Mouse (Mus musculus): ENCODE measurements around the gene Vav3. TPM values are rescaled to one million over a fixed set of nuclear protein-coding genes. Genes with fewer than 3 reads are reported as not detected.
"Not testable (repeated sequence)": the region's sequence is repeated elsewhere in the genome, so short reads cannot be mapped to it uniquely, and the experiment has no call there.

Gene Vav3
- total RNA-seq, 2 experiments from 2014 or later, result 7.0 to 8.1 TPM

DNA sequence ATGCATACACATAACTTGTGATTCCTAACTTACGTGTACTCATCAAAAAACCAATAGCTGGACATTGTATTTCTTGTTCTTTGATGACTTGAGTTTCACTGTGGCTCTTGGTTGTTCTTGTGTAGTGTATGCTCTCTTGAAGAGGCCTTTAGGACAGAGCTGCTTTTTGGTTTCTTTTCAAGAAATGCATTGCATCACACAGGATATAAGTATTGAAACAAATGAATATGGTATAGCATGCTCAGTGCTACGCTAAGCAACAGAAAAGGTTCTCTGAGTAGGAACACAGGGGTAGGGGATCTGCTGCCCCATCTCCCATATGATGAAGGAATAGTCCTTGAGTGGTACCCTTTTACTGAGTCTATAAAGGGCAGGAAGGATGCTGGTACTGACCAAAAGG lies 98.1 kb downstream of the Vav3 start:
- no peak for DNase-seq (ENCODE audit: low spot score in 2 of 2)

DNA sequence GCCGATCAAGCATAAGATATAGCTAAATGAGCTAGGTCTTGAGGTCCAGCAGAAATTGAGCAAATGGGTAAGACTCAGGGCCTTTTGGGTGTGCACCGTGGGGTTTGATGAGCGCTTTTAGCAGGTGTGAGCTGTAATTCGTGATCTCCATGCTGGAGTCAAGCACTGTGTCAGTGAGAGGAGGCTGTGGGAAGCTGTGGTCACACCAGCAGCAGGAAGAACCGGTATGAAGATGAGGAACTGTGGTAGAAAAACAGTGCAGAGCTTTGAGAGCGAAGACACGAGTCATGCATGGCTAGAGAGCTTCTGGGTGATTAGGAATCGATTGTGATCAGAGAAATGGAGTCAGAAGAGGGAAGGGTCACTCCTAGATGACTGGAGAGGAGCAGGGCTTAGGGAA lies 98.8 kb downstream of the Vav3 start:
- DNase-seq (ENCODE audit: low spot score in 2 of 2), result no peak

DNA sequence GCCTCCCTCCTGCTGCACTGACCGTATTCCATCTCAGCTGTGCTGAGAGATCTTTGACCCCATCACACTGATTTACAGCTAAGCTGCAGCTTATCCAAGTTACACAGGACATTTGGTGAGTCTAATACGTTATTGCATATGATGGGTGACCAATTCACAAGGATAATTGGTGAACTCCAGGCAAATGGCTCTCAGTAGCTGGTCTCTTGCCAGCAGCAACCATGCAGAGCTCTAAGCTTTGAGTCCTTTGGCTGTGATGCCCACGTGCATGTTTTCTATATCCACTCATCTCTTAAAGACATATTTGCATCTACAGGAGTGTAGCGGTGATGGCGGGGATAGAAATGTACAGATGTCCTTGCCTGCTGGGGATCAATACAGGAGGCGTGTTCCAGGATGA lies 99.5 kb downstream of the Vav3 start:
- no peak for DNase-seq (ENCODE audit: low spot score in 2 of 2)

DNA sequence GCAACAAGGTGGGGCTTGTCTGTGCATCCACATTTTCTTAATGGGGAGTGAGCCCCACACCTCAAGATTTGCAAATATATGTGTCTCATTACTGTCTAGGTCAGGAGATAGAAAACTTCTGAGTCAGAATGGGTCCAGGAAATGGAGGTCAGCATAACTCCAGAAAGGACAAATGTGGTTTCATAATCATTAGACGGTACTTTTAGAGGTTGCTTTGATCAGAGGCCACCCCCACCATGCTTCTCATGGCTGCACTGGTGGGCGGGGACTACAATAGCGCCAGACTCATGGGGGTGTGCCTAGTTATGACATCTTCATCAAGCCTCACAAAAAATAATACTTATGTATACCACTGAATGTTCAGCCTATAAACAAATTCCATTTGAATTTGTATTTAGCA lies 103.6 kb downstream of the Vav3 start:
- DNase-seq (ENCODE audit: low spot score in 2 of 2), result no peak

DNA sequence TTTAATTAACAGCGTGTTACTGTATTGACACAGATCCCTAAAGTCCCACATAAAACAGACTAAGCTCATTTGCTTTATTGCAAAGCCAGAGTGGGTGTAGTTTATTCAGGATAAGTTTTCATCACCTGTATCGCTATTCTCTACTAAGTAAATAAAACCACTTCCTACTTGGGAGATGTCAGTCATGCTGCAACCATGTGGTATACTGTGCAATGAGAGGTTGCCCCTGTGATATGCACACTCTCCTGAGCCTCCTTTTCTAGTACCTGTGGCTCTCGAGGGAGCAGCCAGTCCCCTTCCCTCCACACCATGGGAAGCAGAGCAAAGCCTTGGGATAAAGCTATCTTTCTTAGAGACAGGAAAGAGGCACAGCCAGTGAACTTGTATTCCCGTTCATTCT lies 106.5 kb downstream of the Vav3 start:
- DNase-seq (ENCODE audit: low spot score in 2 of 2), result no peak

DNA sequence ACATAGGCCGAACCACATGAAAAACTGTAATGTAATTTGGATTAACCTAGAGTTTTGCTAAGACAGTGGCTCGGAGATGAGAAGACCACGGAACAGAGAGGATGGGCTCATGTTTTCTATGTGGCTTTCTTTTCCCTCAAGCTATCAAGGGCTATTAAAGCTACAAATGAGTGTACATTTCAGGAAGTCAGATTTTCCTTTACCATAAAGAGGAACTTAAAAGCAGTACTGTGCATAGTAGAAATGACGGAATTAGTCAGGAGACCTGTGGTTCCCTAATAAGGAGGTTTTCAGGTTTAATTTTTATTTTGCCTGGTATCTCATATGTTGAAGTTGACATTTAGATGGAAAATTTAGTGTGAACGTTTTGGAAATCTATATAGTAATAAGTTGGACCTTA lies 107.8 kb downstream of the Vav3 start:
- not testable (repeated sequence) for DNase-seq (ENCODE audit: low spot score in 2 of 2)

DNA sequence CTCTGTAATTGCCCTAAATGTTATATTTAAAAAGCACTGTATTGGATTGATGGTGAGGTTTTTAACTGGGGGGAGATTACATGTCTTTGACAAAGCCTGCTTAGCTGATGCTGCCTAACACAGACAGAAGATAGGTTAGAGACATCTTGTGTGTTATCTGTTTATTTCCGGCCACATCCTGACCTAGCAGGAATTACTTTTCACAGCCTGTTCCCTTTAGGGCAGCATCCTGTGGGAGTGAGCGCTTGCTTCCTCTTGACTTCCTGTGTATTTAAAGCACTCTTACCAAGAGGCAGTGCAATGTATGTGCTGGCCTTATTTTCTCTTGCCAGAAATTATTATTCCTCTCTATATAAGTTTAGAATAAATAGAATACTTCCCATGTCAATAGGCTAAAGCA lies 111.5 kb downstream of the Vav3 start:
- no peak for DNase-seq (ENCODE audit: low spot score in 2 of 2)

DNA sequence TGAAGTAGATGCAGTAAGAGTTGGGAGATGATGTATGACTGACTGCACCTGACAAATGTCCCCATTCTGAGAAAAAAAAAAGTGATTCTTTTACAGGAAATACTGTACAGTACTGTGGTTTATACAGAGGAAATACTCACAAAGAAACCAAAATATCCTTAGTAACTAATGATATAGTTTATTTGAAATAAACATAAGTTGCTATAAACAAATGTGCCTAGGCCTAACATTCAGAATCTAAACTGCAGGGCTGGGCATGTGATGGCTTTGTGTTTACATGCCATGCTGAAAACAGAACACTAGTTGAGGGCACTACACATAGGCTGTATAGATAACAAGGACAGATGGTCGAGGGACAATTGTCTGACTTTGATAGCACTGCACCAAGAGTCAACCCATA lies 114.2 kb downstream of the Vav3 start:
- no peak for DNase-seq (ENCODE audit: low spot score in 2 of 2)

DNA sequence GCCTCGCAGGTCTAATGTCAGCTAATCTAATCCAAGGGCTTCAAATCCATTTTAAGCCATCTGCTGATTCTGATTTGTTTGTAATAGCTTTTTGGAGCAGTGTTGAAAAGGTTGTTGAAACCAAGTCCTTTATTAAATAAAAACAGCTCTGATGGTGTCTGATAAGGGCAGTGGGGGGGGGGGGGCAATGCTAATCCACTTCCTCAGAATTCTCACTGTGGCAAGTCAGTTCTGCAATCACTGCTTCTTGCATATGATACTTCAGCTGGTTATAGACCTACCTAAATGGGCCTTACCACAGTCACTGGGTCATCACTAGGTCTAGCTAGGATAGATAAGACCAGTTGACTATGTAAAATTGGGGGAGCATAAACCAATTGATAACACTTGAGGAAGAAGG lies 115.9 kb downstream of the Vav3 start:
- DNase-seq (ENCODE audit: low spot score in 2 of 2), result no peak

DNA sequence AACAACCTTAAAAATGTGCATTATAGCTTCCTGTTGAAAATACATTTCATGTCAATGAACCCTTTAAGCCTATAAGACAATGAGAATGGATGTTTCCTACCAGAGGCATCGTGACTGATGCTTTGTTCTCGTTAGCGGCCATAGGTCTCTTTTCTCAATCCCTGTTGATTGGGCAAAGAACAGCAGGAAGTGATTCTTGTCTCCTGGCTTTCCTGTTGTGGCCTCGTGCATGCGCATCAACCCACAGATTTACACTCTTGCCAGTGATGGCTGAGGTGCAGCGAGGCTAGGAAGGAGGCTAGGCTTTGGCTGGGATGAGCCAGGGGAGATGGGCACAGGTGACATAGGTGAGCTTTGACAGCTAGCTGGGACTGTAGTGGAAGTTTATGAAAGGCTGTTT lies 123.2 kb downstream of the Vav3 start:
- DNase-seq (ENCODE audit: low spot score in 2 of 2), result no peak

DNA sequence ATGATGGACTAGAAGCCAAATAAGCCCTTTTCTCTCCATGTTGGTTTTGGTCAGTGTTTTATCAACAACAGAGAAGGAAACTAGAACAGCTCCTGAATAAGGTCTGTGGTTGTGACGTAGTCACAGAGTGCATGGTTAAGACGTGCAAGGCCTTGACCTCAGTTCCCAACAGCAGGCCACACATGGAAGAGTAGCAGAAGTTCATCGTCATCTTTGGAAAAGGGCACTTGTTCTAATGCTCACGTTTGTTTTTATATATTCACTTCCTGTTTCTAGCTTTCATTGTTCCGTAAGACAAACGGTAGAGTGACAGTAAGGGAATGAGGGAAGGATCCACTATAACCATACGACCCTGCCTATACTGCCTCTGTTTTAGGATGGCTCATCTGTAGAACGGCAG lies 124.1 kb downstream of the Vav3 start:
- no peak for DNase-seq (ENCODE audit: low spot score in 2 of 2)

DNA sequence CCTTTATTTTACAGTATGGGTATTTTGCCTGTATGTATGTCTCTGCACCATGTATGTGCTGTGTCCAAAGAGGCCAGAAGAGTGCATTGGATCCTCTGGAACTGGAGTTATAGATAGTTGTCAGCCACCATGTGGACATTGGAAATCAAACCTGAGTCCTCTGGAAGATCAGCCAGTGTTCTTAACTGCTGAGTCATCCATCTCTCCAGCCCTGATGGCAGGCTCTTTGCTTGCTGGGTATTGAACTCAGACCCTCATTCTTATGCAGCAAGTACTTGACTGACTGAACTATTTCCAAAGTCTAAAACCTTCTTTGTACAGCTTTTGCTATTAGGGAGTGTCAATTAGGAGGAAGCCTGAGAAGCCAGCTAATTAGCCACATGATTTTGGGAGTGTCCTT lies 126.1 kb downstream of the Vav3 start:
- no peak for DNase-seq (ENCODE audit: low spot score in 2 of 2)

DNA sequence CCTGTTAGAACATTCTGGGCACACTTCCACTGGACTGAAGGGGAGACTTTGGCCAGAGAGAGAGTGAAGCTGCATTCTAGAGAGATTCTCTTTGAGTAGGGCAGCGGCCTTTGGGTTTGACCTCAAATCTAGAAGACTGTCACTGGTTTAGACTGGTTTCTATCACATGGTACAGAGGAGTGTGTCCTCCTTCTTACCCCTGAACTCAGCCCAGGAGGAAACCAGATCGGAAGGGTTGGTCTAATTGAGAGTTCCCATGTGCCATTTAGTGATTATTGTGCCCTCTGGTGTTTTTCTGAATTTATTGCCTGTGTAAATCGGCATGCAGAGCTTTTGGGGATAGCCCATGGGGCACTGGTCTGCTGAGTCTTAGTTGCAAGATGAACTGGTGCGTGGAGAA lies 126.8 kb downstream of the Vav3 start:
- DNase-seq (ENCODE audit: low spot score in 2 of 2), result no peak

DNA sequence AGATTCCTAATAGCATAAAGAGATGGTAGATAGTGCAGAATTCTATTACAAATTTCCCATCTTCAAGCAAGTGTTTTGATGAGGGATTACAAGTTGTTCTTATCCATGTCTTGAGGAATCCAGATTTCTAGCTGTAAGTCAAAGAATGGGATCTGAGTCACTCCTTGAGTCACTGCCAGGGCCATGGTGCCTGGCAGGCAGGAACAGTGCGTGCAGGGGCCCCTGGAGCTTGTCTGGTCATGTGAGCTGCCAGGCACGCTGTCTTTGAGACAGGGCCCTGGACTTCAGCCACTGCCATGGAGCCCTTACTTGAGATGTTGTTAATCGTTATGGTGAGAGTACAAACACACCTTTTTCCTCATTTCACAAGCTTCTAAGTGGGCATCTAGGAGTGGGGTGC lies 129.0 kb downstream of the Vav3 start:
- no peak for DNase-seq (ENCODE audit: low spot score in 2 of 2)

DNA sequence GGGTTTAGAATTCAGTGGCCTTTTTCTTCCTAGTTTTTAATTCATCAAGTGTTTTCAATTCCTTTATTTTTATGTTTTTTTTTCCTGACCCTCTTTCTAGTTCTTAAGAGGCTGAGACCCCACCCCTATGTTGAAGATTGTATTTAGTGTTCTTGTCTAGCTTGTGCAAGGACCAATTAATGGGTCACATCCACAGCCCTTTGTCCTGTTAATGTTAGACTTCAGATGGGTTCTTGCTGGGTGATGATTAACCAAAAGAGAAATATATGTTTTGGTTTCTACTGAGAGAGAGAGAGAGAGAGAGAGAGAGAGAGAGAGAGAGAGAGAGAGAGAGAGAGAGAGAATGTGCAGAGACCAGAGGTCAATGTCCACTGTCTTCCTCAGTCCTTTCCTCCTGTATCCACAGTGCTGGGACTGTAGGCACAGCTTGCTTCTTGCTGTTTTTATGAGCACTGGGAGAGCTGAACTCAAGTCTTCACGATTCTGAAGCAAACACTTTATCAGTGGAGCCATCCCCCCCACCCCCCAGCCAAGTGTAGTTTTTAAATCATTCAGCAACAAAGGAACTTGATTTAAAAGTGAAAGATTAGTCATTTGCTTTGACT lies 130.3 kb downstream of the Vav3 start:
- DNase-seq (ENCODE audit: low spot score in 2 of 2), result no peak

DNA sequence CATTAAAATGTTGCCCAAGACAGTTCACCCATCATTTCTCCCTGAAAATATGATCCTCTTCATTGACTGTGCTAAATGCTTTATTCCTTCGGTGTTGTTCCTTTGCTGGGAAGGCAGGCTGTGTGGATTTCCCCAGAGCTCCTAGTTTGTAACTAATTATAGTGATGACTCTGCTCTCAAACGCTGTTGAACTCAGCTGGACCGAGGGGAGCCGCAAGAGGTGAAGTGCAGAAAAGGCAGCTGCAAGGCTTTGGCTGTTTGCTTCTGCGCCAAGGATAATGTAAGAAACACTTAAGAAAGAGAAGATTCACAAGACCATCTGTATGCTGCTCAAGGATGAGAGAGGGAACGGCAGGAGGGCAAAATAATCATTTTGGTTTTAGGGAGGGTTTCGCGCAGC lies 136.1 kb downstream of the Vav3 start:
- no peak for DNase-seq (ENCODE audit: low spot score in 2 of 2)

DNA sequence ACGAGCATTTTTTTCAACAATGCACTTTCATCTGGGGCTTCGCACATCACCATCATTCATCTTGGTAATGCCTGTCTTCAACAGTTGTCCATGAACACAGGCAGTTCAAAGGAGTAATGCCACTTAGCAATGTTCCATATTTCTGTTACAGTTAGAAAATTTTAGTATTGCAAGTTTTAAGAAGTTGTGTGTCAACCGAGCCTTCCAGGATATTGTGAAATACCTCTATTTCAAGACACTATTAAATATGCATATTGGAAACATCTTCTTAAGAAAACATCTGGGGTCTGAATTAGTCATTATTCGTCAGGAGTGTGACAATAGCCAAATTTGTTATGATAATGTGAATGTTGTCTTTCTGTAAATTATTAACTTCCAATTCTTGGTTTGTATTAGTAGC lies 137.8 kb downstream of the Vav3 start:
- no peak for DNase-seq (ENCODE audit: low spot score in 2 of 2)

DNA sequence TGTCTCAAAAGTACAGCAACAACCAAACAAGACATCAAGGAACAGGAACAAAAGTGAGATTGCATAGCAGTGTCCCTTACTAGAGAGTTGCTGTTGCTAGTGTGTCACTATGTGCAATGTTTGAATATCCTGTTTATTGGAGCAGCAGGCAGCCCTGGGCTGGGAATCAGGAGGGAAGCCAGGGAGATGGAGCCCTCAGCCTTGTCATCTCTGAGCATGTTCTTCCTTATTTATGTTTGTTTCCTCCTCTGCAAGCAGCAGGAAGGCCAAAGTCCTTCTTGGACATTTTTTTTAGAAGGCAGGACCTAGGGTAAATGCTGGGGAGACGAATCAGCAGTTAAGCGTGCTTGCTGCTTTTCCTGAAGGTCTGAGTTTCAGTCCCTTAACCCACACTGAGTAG lies 140.2 kb downstream of the Vav3 start:
- no peak for DNase-seq (ENCODE audit: low spot score in 2 of 2)

DNA sequence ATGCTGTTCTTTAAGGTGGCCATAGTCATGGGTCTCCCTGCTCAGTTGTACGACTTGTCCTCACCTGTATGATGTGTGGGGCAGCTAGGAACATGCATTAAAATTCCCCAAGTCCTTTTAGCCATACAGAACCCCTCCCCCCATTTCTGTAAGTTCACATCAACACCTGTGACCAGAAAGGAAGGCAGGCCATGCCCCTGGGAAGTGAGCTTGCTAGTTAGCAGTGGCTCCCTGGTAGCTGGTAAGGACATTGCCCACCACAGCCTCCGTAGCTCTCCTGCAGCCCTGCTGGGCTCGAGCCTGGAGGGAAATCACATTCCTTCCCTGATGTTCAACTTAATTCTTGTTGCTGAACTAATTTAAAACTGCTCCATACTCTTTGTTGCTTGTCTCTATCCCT lies 146.3 kb downstream of the Vav3 start:
- no peak for DNase-seq (ENCODE audit: low spot score in 2 of 2)

DNA sequence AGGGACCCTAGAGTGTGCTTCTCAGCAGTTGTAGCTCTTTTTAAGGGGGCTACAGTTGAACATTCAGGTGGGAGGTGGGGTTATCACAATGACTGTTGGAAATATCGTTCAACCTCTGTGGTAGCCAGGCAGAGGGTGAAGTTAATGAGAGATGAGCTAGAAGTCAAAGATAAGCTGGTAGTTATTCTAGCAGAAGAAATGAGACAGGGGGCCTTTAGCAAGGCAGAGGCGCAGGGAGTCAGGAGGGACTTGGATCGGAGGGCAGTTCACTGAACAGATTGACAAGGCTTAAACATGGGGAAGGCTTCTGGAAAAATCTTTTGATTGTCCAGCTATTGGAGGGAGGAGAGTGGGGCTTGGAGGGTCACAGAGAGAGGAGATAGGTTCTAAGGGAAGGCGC lies 147.4 kb downstream of the Vav3 start:
- no peak for DNase-seq (ENCODE audit: low spot score in 2 of 2)

DNA sequence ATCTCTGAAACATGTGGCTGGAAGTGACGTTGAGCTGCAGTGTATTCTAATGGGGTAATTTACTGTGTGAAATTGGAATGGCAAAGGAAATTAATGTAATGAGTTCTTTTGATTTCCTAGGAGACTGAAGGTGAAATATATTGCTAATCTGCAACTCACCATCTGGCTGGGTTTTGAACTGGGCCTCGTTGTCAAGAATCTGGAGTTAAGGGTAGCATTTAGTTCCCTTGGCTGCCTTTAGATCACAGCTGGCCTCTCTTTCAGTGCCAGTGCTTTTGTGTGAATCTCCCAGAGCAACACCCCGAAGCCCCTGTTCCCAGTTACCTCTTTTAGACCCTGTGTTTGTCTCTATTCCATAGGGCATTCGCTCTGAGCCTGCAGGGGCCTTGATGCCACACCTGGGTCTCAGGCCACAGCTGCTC lies 148.3 kb downstream of the Vav3 start:
- DNase-seq (ENCODE audit: low spot score in 2 of 2), result no peak

DNA sequence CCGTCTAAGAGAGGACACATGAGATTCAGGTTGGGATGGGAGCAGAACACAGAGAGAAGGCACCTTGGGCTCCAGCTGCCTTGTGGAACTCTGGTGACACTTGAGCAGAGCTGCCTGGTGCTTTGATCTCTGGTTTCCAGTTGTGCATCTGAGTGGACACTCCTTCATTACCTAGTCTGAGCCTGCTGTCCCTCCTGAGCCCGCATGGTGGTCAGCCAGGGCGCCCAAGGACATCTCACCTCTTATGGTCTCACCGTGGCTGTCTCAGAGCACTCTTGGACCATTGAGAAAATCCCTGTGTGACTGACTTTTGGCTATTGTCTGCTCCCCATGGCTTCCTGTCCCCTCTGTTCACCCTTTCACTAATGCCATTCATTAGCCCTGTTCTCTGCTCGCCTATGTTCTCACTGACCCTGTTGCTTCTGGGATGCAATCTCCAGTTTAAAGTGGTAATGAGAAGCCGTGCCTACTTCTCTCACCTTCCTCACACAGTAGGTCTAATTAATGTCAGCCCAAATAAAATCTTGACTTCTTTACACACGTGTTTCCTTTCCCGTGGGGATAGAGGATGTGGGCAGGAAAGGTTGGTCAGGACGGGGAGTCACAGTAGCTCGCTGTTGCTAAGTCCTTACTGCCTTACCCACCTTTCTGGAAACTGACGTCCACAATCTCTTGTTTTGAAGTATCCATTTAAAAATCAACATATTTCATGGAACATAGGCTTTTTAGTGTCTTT lies 150.3 kb downstream of the Vav3 start:
- DNase-seq (ENCODE audit: low spot score in 2 of 2), result no peak

DNA sequence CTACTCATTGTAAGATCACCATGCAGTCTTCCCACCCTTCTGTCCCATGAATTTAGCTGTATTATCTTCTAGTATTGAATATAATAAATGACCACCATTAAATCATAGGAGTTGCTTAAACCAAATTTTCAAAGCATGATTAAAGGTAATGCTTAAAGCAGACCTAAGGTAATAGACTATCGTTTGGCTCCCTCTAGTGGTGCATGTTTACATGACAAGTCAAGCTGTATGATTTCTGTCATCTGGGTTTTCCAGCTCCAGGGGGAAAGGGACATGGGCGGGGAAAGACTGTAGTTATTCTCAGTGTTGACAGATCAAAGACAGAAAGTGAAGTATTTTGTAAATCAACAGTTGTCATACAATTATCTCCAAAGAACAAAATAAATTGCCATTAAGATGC lies 151.1 kb downstream of the Vav3 start:
- peak; percentile 84 to 86 for DNase-seq (ENCODE audit: low spot score in 2 of 2)
